Mouse (Mus musculus) lung, postnatal 36 days (tissue): ENCODE measurements around the gene Krt39.

Experiments used
- DNase-seq: peaks from one replicate; pipeline ENCODE4 v3.0.0; 2022; ENCODE audit warnings: mixed read lengths

Gene Krt39

GRCm38 (mm10) chr11:99521288-99521860, at the start of gene Krt39:
TSS of gene Krt39 (minus strand) at chr11:99521338.
- DNase-seq = no peak

- no peak for DNase-seq
Observed at GRCm38 (mm10) chr11:99566530-99566929, 45.4 kb upstream of the Krt39 start, which contains the start of gene Krtap3-1. TSS of gene Krtap3-1 (minus strand) at chr11:99566630.

- no peak for DNase-seq
Observed at GRCm38 (mm10) chr11:99562580-99562979, 41.4 kb upstream of the Krt39 start.

GRCm38 (mm10) chr11:99559366-99559765, 38.2 kb upstream of the Krt39 start, which contains the start of gene Gm11939:
TSS of gene Gm11939 (minus strand) at chr11:99559466.
- no peak for DNase-seq

- peak; percentile 5 for DNase-seq
Observed at GRCm38 (mm10) chr11:99557976-99558745, 37.0 kb upstream of the Krt39 start.

- no peak for DNase-seq
Observed at GRCm38 (mm10) chr11:99556753-99557152, 35.6 kb upstream of the Krt39 start, which contains the start of gene Krtap3-2. TSS of gene Krtap3-2 (minus strand) at chr11:99556853.

GRCm38 (mm10) chr11:99556195-99556594, 35.1 kb upstream of the Krt39 start:
- no peak for DNase-seq

- no peak for DNase-seq
Observed at GRCm38 (mm10) chr11:99550765-99551164, 29.6 kb upstream of the Krt39 start, which contains the start of gene Krtap3-3. TSS of gene Krtap3-3 (minus strand) at chr11:99550865.

- DNase-seq = no peak
Observed at GRCm38 (mm10) chr11:99547892-99548291, 26.8 kb upstream of the Krt39 start.

- DNase-seq = no peak
Observed at GRCm38 (mm10) chr11:99539721-99540120, 18.6 kb upstream of the Krt39 start.

GRCm38 (mm10) chr11:99514098-99514497, 7.0 kb downstream of the Krt39 start:
- DNase-seq = peak; percentile 66

GRCm38 (mm10) chr11:99500095-99500805, 20.9 kb downstream of the Krt39 start:
- no peak for DNase-seq

GRCm38 (mm10) chr11:99496460-99496859, 24.7 kb downstream of the Krt39 start:
- DNase-seq = no peak

GRCm38 (mm10) chr11:99494741-99495140, 26.4 kb downstream of the Krt39 start:
- no peak for DNase-seq

- DNase-seq = no peak
Observed at GRCm38 (mm10) chr11:99493574-99493850, 27.6 kb downstream of the Krt39 start.

GRCm38 (mm10) chr11:99492733-99493573, 28.2 kb downstream of the Krt39 start, which contains the start of gene Krt23:
TSS of gene Krt23 (minus strand) at chr11:99493137.
- peak; percentile 66 for DNase-seq

GRCm38 (mm10) chr11:99491040-99491439, 30.1 kb downstream of the Krt39 start:
- no peak for DNase-seq

GRCm38 (mm10) chr11:99490624-99491023, 30.5 kb downstream of the Krt39 start:
- no peak for DNase-seq

GRCm38 (mm10) chr11:99489233-99489632, 31.9 kb downstream of the Krt39 start:
- peak; percentile 46 for DNase-seq

GRCm38 (mm10) chr11:99474981-99475380, 46.2 kb downstream of the Krt39 start:
- no peak for DNase-seq

- peak; percentile 67 for DNase-seq
Observed at GRCm38 (mm10) chr11:99473433-99473832, 47.7 kb downstream of the Krt39 start.

- DNase-seq = no peak
Observed at GRCm38 (mm10) chr11:99472405-99472804, 48.7 kb downstream of the Krt39 start.

GRCm38 (mm10) chr11:99471946-99472345, 49.2 kb downstream of the Krt39 start:
- peak; percentile 58 for DNase-seq
